Mouse (Mus musculus): ENCODE measurements at regions not wholly inside any gene's neighbourhood (a gene's known extent, or its start where the extent isn't known, plus 50 kb on each side); places are given as distances from the start of the nearest gene placed in this dataset.

DNA sequence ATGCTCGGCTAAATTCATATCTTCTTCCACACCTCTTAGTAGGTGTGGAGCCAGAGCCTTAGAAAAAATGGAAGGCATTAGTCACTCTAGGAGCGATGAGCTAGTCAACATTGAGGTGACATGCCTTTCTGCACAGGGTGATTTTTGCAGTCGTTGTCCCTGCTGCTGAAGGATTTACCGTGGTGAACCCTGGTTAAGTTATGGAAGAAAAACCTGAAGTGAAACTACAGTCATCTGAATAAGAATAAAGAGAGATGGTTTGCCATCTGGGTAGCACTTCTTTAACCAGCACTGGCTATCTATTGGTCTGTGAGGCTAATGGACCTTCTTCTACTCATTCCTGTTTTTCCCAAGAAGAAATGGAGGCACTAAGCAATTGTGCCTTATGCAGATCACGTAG lies 198.1 kb upstream of the Tle4 start:
- no peak for DNase-seq (ENCODE audit: inconsistent ontology term)

DNA sequence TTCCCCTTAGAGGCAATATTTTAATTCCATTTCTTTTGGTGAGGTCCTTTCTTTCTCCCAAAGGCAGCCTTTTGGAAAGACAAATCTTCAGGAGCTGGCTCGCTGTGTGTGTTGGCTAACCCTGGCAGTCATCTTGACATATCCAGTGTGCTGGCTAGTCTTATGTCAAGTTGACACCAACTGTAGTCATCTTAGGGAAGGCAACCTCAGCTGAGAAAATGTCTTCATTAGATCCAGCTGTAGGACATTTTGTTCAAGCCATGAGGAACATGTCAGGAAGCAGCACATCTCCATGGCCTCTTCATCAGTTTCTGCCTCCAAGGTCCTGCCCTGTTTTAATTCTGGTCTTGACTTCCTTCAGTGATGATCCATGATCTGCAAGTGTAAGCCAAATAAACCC lies 192.1 kb upstream of the Tle4 start:
- no peak for DNase-seq (ENCODE audit: inconsistent ontology term)

DNA sequence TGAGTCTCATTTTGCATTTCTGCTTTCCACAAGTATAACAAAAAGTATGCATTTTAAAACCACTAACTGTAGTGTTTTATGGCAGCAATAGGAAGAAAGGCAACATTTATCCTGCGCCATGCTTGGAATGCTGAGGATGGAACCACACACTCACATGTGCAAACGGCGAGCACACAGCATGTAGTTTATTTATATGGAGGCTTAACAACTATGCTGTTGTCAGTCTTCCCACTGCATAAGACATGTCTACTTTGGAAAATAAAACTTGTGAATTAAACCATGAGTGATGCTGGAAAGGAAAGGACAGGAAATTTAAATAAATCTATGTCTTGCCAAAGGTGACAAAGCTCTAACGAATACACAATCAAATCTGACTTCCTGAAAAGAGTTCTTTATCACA lies 190.8 kb upstream of the Tle4 start:
- DNase-seq (ENCODE audit: inconsistent ontology term), result no peak

DNA sequence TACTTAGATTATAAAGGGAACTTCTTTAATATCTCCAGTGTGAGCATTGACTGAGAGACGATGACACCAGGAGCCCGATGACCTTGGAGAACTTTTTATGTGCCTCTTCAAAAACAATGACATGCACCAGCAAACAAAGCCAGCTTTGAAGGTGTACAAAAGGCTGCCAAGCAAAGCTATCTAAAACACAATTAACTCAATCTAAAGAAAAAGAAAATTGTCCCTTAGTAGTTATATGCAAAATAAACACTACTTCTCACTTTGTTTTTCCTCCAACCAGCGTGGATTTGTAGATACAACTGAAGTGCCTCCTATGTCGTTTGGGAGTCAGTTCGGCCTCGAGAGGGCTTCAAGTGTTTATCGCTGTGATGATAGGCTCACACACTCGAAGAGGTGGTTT lies 189.0 kb upstream of the Tle4 start:
- no peak for DNase-seq (ENCODE audit: inconsistent ontology term)

DNA sequence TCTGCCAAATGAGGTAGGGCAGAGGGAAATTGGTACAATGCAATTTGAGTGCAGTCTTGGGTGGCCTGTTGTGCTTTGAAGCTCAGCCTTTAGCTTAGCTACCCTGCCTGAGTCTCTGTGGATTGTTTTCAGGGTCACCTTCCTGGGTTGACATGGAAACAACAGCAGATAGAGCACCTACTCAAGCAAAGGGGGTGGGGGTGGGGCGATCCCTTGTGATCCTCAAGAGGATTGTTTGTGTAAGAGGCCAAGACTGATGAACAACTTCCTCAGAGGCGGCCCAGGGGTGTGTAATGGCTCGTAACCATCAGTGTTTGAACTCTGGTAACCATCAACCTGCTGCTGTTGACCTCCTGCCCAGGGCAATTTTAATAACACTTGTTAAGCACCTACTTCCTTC lies 187.8 kb upstream of the Tle4 start:
- DNase-seq (ENCODE audit: inconsistent ontology term), result no peak

DNA sequence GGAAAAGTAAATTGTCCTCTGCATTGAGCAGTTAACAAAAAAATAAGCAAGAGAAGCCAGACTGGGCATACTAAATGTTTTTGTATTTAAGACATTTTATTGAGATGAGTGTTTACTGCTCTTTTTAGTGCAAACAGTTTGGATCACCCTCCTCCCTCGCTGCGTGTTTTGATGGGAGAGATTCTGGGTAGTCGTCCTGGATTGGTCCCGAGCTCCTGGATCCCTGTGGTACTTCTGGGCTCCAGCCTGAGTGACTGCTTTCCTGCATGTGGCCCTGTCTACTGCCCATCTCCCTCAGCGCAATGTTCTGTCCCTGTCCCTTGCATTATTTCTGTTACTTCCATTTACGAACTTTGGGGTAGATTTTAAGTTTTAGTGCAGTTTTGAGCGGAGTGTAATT lies 179.9 kb upstream of the Tle4 start:
- no peak for DNase-seq (ENCODE audit: inconsistent ontology term)

DNA sequence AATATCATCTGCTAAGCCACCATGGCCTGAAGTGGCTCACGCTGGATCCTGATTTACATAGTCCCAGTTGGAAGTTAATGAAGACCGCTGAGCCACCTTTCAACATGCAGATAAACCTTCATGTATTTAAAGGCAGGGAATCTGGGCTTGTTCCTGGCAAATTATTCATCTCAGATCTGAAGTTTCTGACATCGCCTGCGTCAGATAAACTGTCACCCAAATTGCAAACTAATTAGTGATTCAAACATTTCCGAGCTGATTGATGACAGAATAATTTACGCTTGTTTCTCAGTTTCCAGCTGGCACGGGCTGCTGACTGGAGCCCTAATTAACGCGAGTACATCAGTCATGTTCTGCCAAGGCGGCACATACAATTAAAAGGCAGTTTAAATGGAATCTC lies 179.3 kb upstream of the Tle4 start:
- DNase-seq (ENCODE audit: inconsistent ontology term), result peak; percentile 84

DNA sequence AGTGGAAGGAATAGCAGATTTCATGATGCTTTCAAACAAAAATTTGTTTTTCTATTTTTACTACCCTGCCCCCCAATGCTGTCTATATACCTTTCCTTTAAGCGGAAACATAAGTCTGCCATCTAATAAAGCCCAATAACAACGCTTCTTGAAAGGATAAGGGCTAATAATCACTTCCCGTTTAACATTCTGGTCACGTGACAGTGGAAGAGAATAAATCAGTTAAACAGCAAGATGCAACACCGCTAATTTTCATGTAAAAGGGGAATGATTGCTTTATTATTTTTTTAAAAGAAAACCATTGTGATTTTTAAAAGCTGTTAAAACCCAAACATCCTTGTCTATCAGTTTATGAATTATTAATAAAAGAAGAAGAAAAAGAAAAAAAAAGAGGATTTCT lies 178.9 kb upstream of the Tle4 start:
- DNase-seq (ENCODE audit: inconsistent ontology term), result no peak

DNA sequence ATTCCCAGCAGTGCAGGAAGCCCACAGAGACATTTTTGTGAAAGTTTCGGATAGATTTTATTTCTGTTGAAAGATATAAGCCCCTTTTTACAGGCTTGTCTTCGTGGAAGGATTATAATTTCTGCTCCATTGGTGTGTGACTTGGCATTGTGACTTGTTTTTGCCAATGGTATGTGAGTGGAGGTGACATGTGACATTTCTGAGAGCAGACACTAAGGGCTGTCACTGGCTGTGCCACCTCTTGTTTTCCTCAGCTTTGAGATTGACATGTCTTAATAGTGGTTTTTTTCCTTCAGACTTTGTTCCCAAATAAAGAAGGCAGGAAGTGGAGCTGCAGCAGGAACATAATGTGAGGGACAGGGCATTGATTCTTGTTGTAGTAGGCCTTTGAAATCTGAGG lies 174.9 kb upstream of the Tle4 start:
- no peak for DNase-seq (ENCODE audit: inconsistent ontology term)

DNA sequence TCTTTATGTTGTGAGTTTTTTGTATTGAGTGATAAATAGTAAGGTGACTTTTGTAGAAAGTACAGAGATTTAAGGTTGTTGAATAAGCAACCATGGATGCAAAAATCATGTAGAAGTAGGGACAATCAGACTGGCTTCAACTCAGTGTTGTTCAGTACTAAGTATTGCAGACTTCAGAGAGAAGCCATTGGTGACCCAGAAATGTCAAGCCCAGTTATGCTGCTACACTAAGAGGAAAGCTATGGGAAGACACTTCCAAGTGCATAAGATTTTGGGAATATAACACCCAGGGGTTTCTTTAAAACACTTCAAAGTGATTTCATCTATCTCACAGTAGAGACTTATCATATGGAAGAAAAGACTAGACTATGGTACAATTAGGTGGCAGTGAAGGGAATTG lies 154.8 kb upstream of the Tle4 start:
- DNase-seq (ENCODE audit: inconsistent ontology term), result no peak

DNA sequence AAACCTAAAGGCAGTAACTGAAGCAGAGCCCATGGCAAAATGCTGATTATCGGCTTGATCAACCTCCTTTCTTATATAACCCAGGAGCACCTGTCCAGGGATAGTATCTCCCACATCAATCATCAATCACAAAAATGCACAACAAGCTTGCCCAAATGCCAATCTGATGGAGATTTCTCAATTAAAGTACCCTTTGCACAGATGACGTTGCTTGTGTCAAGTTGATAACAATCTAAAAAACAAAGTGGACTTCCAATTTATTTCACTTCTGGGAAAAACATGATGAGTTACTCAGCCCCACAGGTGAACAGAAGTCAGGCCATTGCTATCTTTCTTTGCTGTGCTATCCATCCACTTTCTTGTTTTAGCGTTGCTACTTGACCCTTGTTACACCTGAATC lies 144.5 kb upstream of the Tle4 start:
- no peak for DNase-seq (ENCODE audit: inconsistent ontology term)

DNA sequence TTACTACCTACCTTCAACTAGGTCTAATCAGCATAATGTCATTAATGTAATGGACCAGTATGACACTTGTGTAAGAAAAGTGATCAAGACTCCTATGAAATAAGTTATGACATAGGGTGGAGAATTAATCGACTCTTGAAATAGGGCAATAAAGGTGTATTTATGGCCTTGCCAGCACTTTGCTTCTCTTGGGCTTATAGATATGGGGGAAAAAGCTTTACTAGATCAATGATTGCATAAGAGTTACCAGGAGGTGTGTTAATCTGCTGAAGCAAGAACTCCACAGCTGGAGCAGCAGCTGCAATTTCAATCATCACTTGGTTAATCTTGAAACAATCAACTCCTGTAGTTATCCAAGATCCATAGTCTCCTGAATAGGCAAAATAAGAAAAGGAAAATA lies 143.1 kb upstream of the Tle4 start:
- no peak for DNase-seq (ENCODE audit: inconsistent ontology term)

DNA sequence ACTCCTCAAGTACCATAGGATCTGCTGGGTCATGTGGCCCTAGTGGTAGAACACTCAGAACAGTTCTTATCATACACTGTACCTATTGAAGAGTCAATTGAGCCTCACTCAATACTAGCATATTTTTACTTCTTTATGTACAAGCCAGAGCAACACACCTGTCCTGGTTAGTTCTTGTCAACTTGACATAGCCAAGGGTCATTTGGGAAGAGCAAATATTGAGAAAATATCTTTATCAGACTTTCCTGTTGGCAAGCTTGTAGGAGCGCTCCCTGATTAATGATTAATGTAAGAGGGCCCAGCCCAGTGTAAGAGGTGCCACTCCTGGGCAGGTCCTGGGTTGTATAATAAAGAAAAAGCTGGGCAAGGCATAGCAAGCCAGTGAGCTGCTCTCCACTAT lies 142.3 kb upstream of the Tle4 start:
- DNase-seq (ENCODE audit: inconsistent ontology term), result no peak

DNA sequence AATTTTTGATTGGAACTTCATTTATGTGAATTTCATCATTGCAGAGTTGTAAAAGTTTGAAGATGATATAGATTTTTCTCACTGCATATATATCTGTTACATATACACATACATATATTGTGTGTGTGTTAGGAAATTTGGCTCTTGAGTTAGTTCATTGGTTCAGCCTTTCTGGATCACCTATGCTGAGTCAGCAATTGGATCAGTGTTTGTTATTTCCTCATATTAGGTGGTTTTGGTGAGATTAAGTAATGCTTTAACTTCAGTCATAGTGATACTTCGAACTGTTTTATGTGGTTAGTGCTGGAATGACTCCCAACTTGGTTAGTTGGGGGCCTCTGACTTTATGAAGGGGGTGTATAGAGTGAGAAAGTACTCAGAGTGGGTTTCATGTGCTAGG lies 138.7 kb upstream of the Tle4 start:
- no peak for DNase-seq (ENCODE audit: inconsistent ontology term)

DNA sequence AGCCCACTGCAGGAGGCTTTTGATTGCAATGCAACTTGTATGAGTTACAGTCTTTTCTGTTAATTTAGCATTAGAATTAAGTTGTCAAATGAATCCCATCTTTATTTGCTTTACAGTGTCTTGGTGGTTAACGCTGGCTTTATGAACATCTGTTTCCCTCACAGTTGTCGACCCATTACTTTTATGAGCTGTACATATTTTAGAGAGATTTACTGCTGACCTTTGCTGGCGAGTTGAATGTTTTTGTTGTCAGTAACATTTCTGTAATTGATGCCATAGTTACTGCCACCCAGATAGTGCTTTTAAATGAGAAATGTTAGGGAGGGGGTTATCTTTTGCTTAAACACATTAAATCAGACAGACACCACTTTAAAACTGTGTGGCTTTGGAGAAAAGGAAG lies 127.5 kb upstream of the Tle4 start:
- DNase-seq (ENCODE audit: inconsistent ontology term), result no peak

DNA sequence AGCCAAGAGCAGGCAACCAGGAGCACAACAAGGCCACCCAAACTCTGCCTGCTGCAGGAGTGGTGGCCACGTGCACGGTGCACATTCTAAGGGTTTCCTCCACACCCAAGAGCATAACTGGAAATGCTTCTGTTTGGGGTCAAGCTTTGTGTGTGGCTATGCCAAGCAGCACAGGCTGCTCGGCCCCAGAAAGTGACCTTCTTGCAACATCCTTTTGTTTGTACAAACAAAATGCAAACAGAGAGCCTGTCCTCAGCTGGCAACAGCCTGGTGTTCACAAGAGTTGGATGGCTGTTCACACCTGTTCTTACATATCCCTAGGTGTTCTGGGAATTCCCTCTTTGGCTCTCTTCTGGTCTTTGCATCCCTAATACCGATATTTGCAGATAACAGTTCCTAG lies 126.8 kb upstream of the Tle4 start:
- no peak for DNase-seq (ENCODE audit: inconsistent ontology term)

DNA sequence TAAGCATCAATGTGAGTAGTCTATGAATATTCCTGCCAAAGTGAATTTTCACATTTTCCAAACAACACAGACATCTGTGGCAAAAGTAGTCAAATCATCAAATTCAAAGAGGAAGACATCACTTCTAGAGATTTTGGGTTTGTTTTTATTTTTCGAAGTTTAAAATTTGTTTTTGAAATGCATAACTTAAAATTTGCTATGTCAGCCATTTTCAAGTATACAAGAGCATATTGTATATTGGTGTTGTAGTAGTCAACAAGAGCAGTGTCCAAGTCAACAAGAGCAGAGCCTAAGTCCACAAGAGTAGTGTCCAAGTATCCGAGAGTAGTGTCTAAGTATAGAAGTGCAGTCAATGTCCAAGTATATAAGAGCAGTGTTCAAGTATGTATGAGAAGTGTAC lies 107.9 kb upstream of the Tle4 start:
- no peak for DNase-seq (ENCODE audit: inconsistent ontology term)

DNA sequence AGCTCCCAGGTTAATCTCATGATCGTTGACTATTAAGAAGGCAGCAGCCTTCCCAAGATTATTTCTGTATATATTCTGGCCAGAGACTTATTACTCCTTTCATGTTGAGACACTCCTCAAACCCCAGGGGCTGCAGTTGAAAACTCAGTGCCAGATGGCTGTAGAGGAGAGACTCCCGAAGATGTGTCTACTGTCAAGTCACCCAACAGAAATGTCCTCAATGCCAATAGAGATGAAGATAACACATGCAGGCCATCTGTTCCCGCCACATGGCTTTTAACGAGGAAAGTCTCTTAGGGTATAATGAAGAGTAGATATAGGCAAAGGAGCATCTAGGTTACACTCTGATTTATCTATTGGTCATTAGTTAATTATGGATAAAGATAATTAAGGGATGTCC lies 103.3 kb upstream of the Tle4 start:
- no peak for DNase-seq (ENCODE audit: inconsistent ontology term)

DNA sequence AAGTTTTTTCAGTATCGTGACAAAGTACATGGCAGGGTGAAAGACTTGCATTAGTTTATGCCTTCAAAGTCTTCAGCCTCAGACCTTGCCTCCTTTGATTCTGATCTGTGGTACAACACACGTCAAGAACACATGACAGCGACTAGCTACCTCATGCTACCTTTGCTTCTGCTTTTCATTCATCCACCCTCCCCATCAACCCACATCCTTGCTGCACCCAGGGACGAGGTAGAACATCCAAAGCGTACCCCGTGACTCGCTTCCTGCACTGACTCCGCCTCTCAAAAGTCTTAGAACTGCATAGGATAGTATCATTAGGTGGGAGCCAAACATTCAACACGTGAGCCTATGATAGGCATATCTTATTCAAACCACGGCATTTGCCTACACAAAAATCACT lies 97.5 kb upstream of the Tle4 start:
- DNase-seq (ENCODE audit: inconsistent ontology term), result no peak

DNA sequence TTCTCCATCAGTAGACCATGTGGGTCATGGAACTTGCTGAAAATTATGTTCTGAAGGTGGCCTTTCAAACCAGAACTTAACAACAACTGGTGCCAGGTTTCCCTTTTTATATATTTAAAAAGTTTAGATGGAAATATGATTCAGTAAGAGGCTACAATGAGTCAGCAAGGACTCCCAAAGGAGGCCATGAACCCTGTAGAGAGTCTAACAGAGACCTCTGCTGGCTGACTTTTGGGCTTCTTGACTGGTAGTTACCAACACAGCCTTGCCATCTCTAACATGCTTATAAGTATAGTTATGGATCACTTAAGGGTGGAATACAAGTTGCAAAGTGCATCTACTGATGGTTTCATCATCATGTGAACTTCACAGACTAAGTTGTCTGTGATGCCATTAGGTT lies 94.3 kb upstream of the Tle4 start:
- no peak for DNase-seq (ENCODE audit: inconsistent ontology term)

DNA sequence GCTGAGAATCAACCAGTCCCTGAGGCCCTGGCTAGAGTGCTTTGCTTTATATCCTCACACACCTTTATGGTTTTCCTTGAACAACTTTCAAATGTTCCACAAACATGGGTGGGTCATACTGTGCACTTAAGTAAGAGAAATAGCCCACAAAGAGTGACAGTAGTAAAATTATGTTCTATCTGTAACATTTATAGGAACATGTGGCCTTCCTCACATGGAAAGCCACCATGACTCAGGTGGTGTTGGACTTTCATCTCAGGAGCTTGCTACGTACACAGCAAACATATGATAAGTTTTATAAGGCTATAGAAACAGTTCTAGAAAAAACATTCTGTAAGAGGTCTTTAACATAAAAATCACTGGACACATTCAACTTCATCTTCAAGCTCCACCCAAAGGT lies 87.8 kb upstream of the Tle4 start:
- no peak for DNase-seq (ENCODE audit: inconsistent ontology term)

DNA sequence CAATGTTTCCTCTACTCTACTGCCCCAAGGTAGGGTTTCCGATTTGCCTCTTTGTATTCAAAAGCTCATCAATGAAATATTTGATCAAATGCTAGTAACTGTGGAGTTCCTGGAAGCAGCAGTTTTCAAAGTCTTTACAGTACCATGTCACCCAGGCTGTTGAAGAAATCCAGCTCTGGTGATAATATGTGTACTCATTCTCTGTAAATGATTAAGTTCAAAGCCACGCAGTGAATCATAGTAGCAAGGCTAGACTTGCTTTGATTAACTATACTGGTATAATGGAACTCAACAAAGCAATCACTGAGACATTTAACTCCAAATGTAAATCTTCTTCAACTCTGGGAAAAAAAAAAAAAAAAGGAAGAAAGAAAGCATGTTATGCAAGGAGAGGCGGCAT lies 86.8 kb upstream of the Tle4 start:
- no peak for DNase-seq (ENCODE audit: inconsistent ontology term)

DNA sequence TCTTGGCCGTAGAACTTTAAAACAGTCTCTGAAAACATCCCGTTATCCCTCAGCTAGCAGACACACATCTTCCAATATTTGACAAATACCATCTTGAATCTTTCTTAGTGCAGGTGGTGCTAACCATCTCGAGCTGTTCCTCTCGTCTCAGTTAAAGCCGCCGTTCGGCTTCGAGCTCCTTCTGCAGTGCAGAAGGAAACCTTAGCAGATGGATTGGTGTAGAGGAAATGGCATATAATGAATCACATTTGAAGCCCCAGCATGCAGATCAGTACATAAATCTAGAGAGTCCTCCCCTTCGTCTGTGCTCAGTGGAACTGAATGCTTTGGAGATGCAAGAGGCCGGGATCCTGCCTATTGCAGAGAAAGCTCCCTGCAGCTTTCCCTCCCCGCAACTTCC lies 83.5 kb upstream of the Tle4 start:
- no peak for DNase-seq (ENCODE audit: inconsistent ontology term)

DNA sequence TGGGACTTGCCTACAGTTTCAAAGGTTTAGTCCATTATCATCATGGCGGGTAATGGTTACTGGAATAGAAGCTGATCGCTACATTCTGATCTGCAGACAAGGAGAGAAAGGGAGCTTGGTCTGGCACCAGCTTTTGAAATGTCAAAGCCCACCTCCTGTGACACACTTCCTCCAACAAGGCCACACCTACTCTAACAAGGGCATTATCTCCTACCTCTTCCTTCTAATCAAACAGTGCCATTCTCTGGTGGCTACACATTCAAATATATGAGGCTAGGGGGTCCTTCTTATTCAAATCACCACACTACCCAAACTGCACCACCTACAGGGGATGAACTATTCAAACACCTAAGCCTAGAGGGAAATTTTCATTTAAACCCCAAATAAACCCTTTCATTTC lies 81.9 kb upstream of the Tle4 start:
- DNase-seq (ENCODE audit: inconsistent ontology term), result no peak

DNA sequence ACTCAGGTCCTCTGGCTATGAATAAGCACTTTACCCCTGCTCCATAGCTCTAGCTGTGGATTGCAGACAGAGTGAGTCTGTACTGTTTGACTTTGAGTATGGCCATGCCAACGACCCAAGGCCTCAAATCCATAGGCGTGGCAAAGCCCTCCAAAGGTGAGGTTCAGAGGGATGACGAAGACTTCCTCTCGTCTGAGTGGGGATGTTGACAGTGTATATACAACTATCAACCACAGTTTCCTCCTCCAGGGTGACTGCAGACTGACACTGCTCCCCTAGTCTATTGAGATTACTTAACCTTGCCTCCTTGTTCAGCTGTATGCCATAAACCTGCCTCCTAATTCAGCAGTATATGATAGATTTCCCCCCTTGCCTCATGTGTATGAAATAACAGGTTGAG lies 80.7 kb upstream of the Tle4 start:
- no peak for DNase-seq (ENCODE audit: inconsistent ontology term)

All from Muller cell, postnatal 12 days (primary cell).